Mouse (Mus musculus): ENCODE measurements around the gene Rims1. TPM values are rescaled to one million over a fixed set of nuclear protein-coding genes. Genes with fewer than 3 reads are reported as not detected.

Gene Rims1
- polyA plus RNA-seq, 1 experiment, result not detected

DNA sequence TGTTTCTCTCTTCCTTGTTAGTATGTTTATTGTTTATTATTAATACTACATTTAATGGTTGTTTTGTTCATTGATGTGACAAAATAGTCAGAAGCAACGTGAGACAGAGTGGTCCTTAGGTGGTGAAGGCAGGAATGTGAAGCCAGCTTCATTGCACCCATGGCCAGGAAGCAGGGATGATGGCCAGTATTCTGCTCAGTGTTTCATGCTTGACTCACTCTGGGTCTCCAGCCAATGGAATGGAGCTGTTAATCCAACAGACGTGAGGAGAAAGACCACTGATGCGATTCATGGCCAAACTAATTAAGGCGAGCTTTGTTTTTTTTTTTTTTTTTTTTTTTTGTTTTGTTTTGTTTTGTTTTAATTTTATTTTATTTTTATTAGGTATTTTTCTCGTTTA lies 535.7 kb downstream of the Rims1 start:
- H3K79me2 ChIP-seq (ENCODE audit: control insufficient read depth, insufficient read depth), result no peaks in the 10 kb centered on the region
- no peak for TF ChIP-seq MYOG (IDR thresholded peaks at IDR 0.05; ENCODE audit: control insufficient read depth, extremely low read depth, insufficient read length)
- no peak for TF ChIP-seq USF1 (IDR thresholded peaks at IDR 0.05; ENCODE audit: low read depth)
- no peak for TF ChIP-seq CEBPB (IDR thresholded peaks at IDR 0.05; ENCODE audit: low read depth)
- TF ChIP-seq FOSL1 (IDR thresholded peaks at IDR 0.05; ENCODE audit: insufficient read depth, low read length, poor library complexity, severe bottlenecking), result no peak
- no peak for TF ChIP-seq CTCF (IDR thresholded peaks at IDR 0.05; ENCODE audit: control insufficient read depth, insufficient read depth, insufficient read length)
- TF ChIP-seq MAX (IDR thresholded peaks at IDR 0.05), result no peak

DNA sequence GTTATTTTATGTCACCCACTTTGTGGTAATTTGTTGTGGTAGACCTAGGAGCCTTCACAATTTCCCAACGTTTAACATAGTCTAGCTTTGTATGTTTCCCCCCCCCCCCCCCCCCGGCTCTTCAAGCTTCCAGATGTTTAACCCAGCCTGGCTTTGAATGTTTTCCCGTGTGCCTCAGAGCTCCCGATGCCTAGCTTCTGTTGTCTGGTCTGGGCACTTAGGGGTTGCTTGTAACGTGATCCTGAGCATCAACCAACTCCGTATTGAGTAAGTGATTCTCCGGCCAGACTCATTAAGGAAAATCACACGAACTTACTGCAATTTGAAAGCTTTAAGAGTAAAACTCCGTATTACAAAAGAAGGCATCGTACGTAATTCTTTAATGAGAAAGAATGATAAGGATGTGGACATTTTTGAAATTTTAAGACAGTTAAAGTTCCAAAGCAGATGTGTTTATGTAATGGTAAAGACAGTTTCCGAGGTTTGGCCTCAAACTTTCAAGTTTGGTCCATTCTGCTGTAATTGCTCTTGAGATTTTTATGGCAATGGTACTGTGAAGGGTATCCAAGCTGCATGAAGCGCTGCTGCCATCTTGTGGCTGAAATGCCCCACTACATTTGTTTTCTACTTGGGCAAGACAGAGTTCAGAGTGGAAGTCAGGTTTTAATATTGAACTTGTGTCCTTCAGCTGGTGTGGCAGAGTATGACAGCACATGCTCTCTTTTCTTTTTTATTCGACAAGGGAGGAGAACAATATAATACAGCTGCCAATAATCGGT lies 537.0 kb downstream of the Rims1 start:
- no peaks in the 10 kb centered on the region for H3K79me3 ChIP-seq (ENCODE audit: low read depth)
- no peaks in the 10 kb centered on the region for H3K27me3 ChIP-seq (ENCODE audit: control insufficient read depth, insufficient read depth, insufficient read length)
- no peaks in the 10 kb centered on the region for H3K79me2 ChIP-seq (ENCODE audit: control insufficient read depth, insufficient read depth)
- H3ac ChIP-seq (ENCODE audit: control insufficient read depth, insufficient read length, low read depth), result no peak overlapping the region
- TF ChIP-seq MYOD1 (IDR thresholded peaks at IDR 0.05; ENCODE audit: control insufficient read depth, insufficient read length, low read depth), result no peak
- peak; percentile 55 for TF ChIP-seq CTCF (IDR thresholded peaks at IDR 0.05; ENCODE audit: control insufficient read depth, insufficient read depth, insufficient read length)
- no peaks in the 10 kb centered on the region for H3K36me3 ChIP-seq (ENCODE audit: control insufficient read depth, insufficient read depth)
- H3K4me3 ChIP-seq (ENCODE audit: insufficient read depth, poor library complexity, severe bottlenecking), result no peak overlapping the region

More for the DNA sequence above, 535.7 kb downstream of the Rims1 start:
- H3K79me3 ChIP-seq (ENCODE audit: low read depth), result no peaks in the 10 kb centered on the region
- no peak overlapping the region for H3K4me3 ChIP-seq (ENCODE audit: insufficient read depth, poor library complexity, severe bottlenecking)
- no peak overlapping the region for H3ac ChIP-seq (ENCODE audit: control insufficient read depth, insufficient read length, low read depth)
- no peaks in the 10 kb centered on the region for H3K36me3 ChIP-seq (ENCODE audit: control insufficient read depth, insufficient read depth)
- no peaks in the 10 kb centered on the region for H3K27me3 ChIP-seq (ENCODE audit: control insufficient read depth, insufficient read depth, insufficient read length)

DNA sequence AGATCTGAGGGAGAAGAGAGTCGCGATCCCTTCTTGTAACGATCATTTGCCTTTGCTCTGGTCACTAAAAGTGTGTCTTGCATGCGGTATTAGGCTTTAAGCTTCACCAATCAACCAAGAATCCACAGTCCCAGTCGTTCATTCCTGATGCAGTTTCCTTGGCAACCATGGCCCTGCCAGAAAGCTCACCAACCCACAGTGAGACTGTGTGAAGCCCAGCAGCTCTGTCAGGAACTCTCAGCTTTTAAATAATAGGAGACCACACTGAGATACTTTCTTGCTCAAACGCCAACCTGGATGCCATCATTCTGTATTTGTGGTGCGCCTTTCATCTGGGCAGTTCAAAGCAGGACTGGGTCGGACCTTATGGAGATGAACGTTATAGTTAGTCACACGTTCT lies 539.3 kb downstream of the Rims1 start:
- Histone ChIP-seq H3K27me3 (ENCODE audit: control insufficient read depth, insufficient read depth, insufficient read length) (no peaks in the 10 kb centered on the region), H3K79me3 (ENCODE audit: low read depth) (no peaks in the 10 kb centered on the region), H3K79me2 (ENCODE audit: control insufficient read depth, insufficient read depth) (no peaks in the 10 kb centered on the region), H3K4me3 (ENCODE audit: insufficient read depth, poor library complexity, severe bottlenecking) (no peak overlapping the region), H3ac (ENCODE audit: control insufficient read depth, insufficient read length, low read depth) (no peak overlapping the region), H3K36me3 (ENCODE audit: control insufficient read depth, insufficient read depth) (no peaks in the 10 kb centered on the region)
- TF ChIP-seq CEBPB (IDR thresholded peaks at IDR 0.05; ENCODE audit: low read depth) (no peak), FOSL1 (IDR thresholded peaks at IDR 0.05; ENCODE audit: insufficient read depth, low read length, poor library complexity, severe bottlenecking) (no peak), USF1 (IDR thresholded peaks at IDR 0.05; ENCODE audit: low read depth) (no peak), CTCF (IDR thresholded peaks at IDR 0.05; ENCODE audit: control insufficient read depth, insufficient read depth, insufficient read length) (no peak), MAX (IDR thresholded peaks at IDR 0.05) (no peak), MYOG (IDR thresholded peaks at IDR 0.05; ENCODE audit: control insufficient read depth, extremely low read depth, insufficient read length) (no peak), MYOD1 (IDR thresholded peaks at IDR 0.05; ENCODE audit: control insufficient read depth, insufficient read length, low read depth) (no peak)

DNA sequence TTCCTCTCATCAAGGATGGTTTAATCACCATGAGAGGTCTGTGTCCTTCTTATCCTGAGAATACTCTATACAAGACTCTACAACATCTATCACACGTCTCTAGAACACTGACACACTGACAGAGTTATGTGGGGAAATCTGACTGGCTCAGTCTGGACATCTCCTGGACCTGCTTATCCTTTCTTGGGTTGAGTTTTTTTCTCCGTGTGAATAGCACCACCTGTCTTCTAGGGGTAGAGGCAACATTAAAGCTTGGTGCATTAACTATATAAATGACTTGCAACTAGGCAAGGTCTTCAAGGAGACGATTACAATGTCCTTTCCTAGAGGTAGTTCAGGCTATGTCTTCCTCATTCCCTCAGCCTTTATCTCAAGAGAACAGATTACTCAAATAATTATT lies 540.3 kb downstream of the Rims1 start:
- Histone ChIP-seq H3K79me2 (ENCODE audit: control insufficient read depth, insufficient read depth) (no peaks in the 10 kb centered on the region), H3K27me3 (ENCODE audit: control insufficient read depth, insufficient read depth, insufficient read length) (no peaks in the 10 kb centered on the region), H3K79me3 (ENCODE audit: low read depth) (no peaks in the 10 kb centered on the region), H3K4me3 (ENCODE audit: insufficient read depth, poor library complexity, severe bottlenecking) (no peak overlapping the region), H3ac (ENCODE audit: control insufficient read depth, insufficient read length, low read depth) (no peak overlapping the region), H3K36me3 (ENCODE audit: control insufficient read depth, insufficient read depth) (no peaks in the 10 kb centered on the region)
- TF ChIP-seq MYOD1 (IDR thresholded peaks at IDR 0.05; ENCODE audit: control insufficient read depth, insufficient read length, low read depth) (no peak), MYOG (IDR thresholded peaks at IDR 0.05; ENCODE audit: control insufficient read depth, extremely low read depth, insufficient read length) (no peak), USF1 (IDR thresholded peaks at IDR 0.05; ENCODE audit: low read depth) (no peak), CEBPB (IDR thresholded peaks at IDR 0.05; ENCODE audit: low read depth) (no peak), FOSL1 (IDR thresholded peaks at IDR 0.05; ENCODE audit: insufficient read depth, low read length, poor library complexity, severe bottlenecking) (no peak), MAX (IDR thresholded peaks at IDR 0.05) (no peak), CTCF (IDR thresholded peaks at IDR 0.05; ENCODE audit: control insufficient read depth, insufficient read depth, insufficient read length) (no peak)

DNA sequence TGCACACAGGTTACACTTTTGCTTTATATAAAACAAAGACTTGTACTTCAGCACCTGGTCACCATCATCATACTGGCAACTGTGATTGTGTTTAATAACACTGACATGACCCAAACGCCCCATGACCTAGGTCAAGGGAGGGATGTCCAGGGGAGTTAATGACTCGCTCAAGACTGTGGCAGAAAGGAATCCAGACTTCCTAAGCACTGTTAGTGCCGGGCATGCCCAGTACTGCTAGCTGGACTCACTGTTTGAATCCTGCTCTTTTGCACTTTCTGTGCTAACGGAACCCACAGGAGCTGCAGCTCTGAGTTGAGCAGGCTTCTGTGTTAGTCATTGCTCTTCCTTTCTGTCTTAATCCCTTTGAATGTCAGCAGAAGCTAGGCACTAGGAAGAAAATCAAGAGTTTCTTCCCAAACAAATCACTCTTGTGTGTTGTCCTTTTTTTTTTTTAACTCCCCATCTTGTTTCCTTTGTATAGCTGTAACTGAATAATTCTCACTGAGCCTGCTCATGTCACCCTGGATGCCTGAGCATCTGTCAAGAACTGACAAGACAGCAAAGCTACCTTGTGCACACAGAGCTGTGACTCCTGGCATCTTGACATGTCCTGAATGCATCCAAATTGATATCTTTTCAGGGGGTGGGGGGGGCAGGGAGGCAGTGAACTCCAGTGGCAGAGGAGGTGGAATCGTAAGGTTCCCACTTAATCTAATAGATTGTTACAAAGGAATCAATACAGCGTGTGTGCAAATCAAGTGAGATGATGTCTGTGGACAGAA lies 543.4 kb downstream of the Rims1 start:
- TF ChIP-seq FOSL1 (IDR thresholded peaks at IDR 0.05; ENCODE audit: insufficient read depth, low read length, poor library complexity, severe bottlenecking) (no peak), MYOG (IDR thresholded peaks at IDR 0.05; ENCODE audit: control insufficient read depth, extremely low read depth, insufficient read length) (no peak), MAX (IDR thresholded peaks at IDR 0.05) (no peak), CEBPB (IDR thresholded peaks at IDR 0.05; ENCODE audit: low read depth) (no peak), MYOD1 (IDR thresholded peaks at IDR 0.05; ENCODE audit: control insufficient read depth, insufficient read length, low read depth) (no peak)
- Histone ChIP-seq H3K79me3 (ENCODE audit: low read depth) (no peaks in the 10 kb centered on the region), H3ac (ENCODE audit: control insufficient read depth, insufficient read length, low read depth) (no peak overlapping the region), H3K4me3 (ENCODE audit: insufficient read depth, poor library complexity, severe bottlenecking) (no peak overlapping the region), H3K79me2 (ENCODE audit: control insufficient read depth, insufficient read depth) (no peaks in the 10 kb centered on the region), H3K36me3 (ENCODE audit: control insufficient read depth, insufficient read depth) (no peaks in the 10 kb centered on the region), H3K27me3 (ENCODE audit: control insufficient read depth, insufficient read depth, insufficient read length) (no peaks in the 10 kb centered on the region)

Measured in C2C12 (cell line).